Mouse (Mus musculus) forebrain, postnatal 0 days (tissue): Measurements from ENCODE around the gene Kif28. TPM values are rescaled to one million over a fixed set of nuclear protein-coding genes. Genes with fewer than 3 reads are reported as not detected.
A peak's percentile ranks its signal among the peaks of the same experiment; 100 is the strongest.

Experiments
- ATAC-seq: fragments of 200-750 bp; cut with Nextera tagmentation; 2 replicates; pipeline ENCODE4 v1.8.0; 2017; ENCODE audit warnings: mild to moderate bottlenecking, moderate library complexity
- DNase-seq: peaks from one replicate; pipeline ENCODE4 v3.0.0-alpha.2; 2015
- H3K27ac ChIP-seq: fragments of 300-500 bp; sonication (generic); 2 replicates; pipeline ENCODE4 v1.5.1; 2014; ENCODE audit warnings: low read depth, mild to moderate bottlenecking, antibody characterized with exemption, low read length, moderate library complexity, mixed read lengths
- H3K27me3 ChIP-seq: fragments of 300-500 bp; sonication (generic); 2 replicates; pipeline ENCODE4 v1.6.1; 2014; ENCODE audit warnings: mild to moderate bottlenecking, low read length, mixed read lengths; ENCODE audit not compliant: insufficient read depth
- H3K36me3 ChIP-seq: fragments of 300-500 bp; sonication (generic); 2 replicates; pipeline ENCODE4 v1.6.1; 2014; ENCODE audit warnings: mild to moderate bottlenecking, moderate library complexity; ENCODE audit not compliant: insufficient read depth
- H3K4me1 ChIP-seq: fragments of 300-500 bp; sonication (generic); 2 replicates; pipeline ENCODE4 v1.6.1; 2014; ENCODE audit warnings: antibody characterized with exemption; ENCODE audit not compliant: insufficient read depth
- H3K4me2 ChIP-seq: fragments of 300-500 bp; sonication (generic); 2 replicates; pipeline ENCODE4 v1.6.1; 2014; ENCODE audit warnings: low read depth, mild to moderate bottlenecking, moderate library complexity
- H3K4me3 ChIP-seq: fragments of 300-500 bp; sonication (generic); 2 replicates; pipeline ENCODE4 v1.5.1; 2014; ENCODE audit warnings: low read depth, low read length, mixed read lengths
- H3K9ac ChIP-seq: fragments of 300-500 bp; sonication (generic); 2 replicates; pipeline ENCODE4 v1.6.1; 2014; ENCODE audit warnings: mild to moderate bottlenecking
- H3K9me3 ChIP-seq: fragments of 300-500 bp; sonication (generic); 2 replicates; pipeline ENCODE4 v1.6.1; 2016; ENCODE audit warnings: low read length
- CTCF ChIP-seq: sonication (generic); IDR thresholded peaks from 2 replicates; pipeline ENCODE4 v1.5.1; 2016; ENCODE audit warnings: antibody characterized with exemption, control low read depth, low read depth
- WGBS: fragments of 180-500 bp; shearing (Covaris S2); extraction: QIAGEN DNeasy Blood & Tissue Kit; methylation state at CpG from one replicate; pipeline ENCODE4 v1.1.7; 2014; 5-methylcytosine and 5-hydroxymethylcytosine counted together
- polyA plus RNA-seq: library from polyadenylated mRNA; unstranded; fragments of >200 nt; fragmentation: Nextera tagmentation; extraction: Ambion mirVana; gene quantifications from 2 replicates; pipeline ENCODE4 v1.2.1, GENCODE M21; 2015
- total RNA-seq: library from RNA; depleted of rRNA; stranded (reverse); fragments of >200 nt; gene quantifications from 2 replicates; pipeline ENCODE4 v1.2.3, GENCODE M21; 2014

Gene Kif28
- total and polyA plus RNA-seq, 2 experiments from 2014 or later, result not detected

GRCm38 (mm10) chr1:179705154-179705553 is 39.9 kb downstream of the Kif28 start:
- 68% methylated on average over 6 of the region's 6 CpGs for WGBS
- Histone ChIP-seq H3K27ac (no peak overlapping the region), H3K27me3 (no peaks in the 10 kb centered on the region), H3K4me1 (no peaks in the 10 kb centered on the region), H3K36me3 (no peaks in the 10 kb centered on the region), H3K9me3 (no peaks in the 10 kb centered on the region), H3K9ac (no peak overlapping the region), H3K4me2 (no peak overlapping the region), H3K4me3 (no peak overlapping the region)
- TF ChIP-seq CTCF, result no peak
- DNase-seq (peak; percentile 21), ATAC-seq (no peak)

GRCm38 (mm10) chr1:179704150-179704549 is 40.9 kb downstream of the Kif28 start:
- WGBS, result 79% methylated on average over 3 of the region's 3 CpGs
- no peak for TF ChIP-seq CTCF
- no peak overlapping the region for H3K9ac ChIP-seq

GRCm38 (mm10) chr1:179689479-179689878 is 55.6 kb downstream of the Kif28 start:
- Histone ChIP-seq H3K9me3 (no peaks in the 10 kb centered on the region), H3K27me3 (no peaks in the 10 kb centered on the region), H3K4me2 (no peak overlapping the region), H3K27ac (no peak overlapping the region), H3K4me1 (no peaks in the 10 kb centered on the region), H3K36me3 (peaks cover 37% of the 10 kb centered on the region), H3K9ac (no peak overlapping the region), H3K4me3 (no peak overlapping the region)
- ATAC-seq, result no peak
- DNase-seq, result no peak
- TF ChIP-seq CTCF, result no peak
- 25% methylated on average over 6 of the region's 6 CpGs for WGBS

More at GRCm38 (mm10) chr1:179704150-179704549, 40.9 kb downstream of the Kif28 start:
- H3K4me1 ChIP-seq, result no peaks in the 10 kb centered on the region
- no peaks in the 10 kb centered on the region for H3K9me3 ChIP-seq
- no peak overlapping the region for H3K4me3 ChIP-seq
- H3K27ac ChIP-seq, result no peak overlapping the region
- no peaks in the 10 kb centered on the region for H3K27me3 ChIP-seq
- no peak for DNase-seq
- H3K4me2 ChIP-seq, result no peak overlapping the region
- no peak for ATAC-seq
- H3K36me3 ChIP-seq, result no peaks in the 10 kb centered on the region

GRCm38 (mm10) chr1:179688914-179689313 is 56.2 kb downstream of the Kif28 start:
- no peaks in the 10 kb centered on the region for H3K27me3 ChIP-seq
- H3K4me3 ChIP-seq, result no peak overlapping the region
- no peak overlapping the region for H3K4me2 ChIP-seq
- ATAC-seq (no peak), DNase-seq (no peak)
- H3K27ac ChIP-seq, result no peak overlapping the region
- no peaks in the 10 kb centered on the region for H3K9me3 ChIP-seq
- H3K9ac ChIP-seq, result no peak overlapping the region
- peaks cover 40% of the 10 kb centered on the region for H3K36me3 ChIP-seq
- H3K4me1 ChIP-seq, result no peaks in the 10 kb centered on the region
- no peak for TF ChIP-seq CTCF
- 68% methylated on average over 5 of the region's 5 CpGs for WGBS

GRCm38 (mm10) chr1:179688415-179688814 is 56.7 kb downstream of the Kif28 start:
- Histone ChIP-seq H3K27me3 (no peaks in the 10 kb centered on the region), H3K4me1 (no peaks in the 10 kb centered on the region), H3K9me3 (no peaks in the 10 kb centered on the region), H3K4me3 (no peak overlapping the region), H3K36me3 (peaks cover 45% of the 10 kb centered on the region), H3K27ac (no peak overlapping the region), H3K9ac (no peak overlapping the region), H3K4me2 (no peak overlapping the region)
- ATAC-seq (no peak), DNase-seq (no peak)
- 89% methylated on average over 6 of the region's 6 CpGs for WGBS
- TF ChIP-seq CTCF, result no peak

GRCm38 (mm10) chr1:179687966-179688365 is 57.1 kb downstream of the Kif28 start:
- 96% methylated on average over 3 of the region's 3 CpGs for WGBS
- Histone ChIP-seq H3K4me1 (no peaks in the 10 kb centered on the region), H3K27me3 (no peaks in the 10 kb centered on the region), H3K9ac (no peak overlapping the region), H3K4me3 (no peak overlapping the region), H3K27ac (no peak overlapping the region), H3K36me3 (peaks cover 49% of the 10 kb centered on the region), H3K4me2 (no peak overlapping the region), H3K9me3 (no peaks in the 10 kb centered on the region)
- DNase-seq (no peak), ATAC-seq (no peak)
- TF ChIP-seq CTCF, result no peak

- ATAC-seq, result no peak
- no peak for TF ChIP-seq CTCF
Measured at GRCm38 (mm10) chr1:179687305-179687704, 57.8 kb downstream of the Kif28 start.

GRCm38 (mm10) chr1:179686781-179687180 is 58.3 kb downstream of the Kif28 start:
- Histone ChIP-seq H3K9me3 (no peaks in the 10 kb centered on the region), H3K36me3 (peaks cover 58% of the 10 kb centered on the region), H3K9ac (no peak overlapping the region), H3K27me3 (no peaks in the 10 kb centered on the region), H3K27ac (no peak overlapping the region), H3K4me3 (no peak overlapping the region), H3K4me2 (no peak overlapping the region), H3K4me1 (no peaks in the 10 kb centered on the region)
- no peak for ATAC-seq
- no peak for DNase-seq
- TF ChIP-seq CTCF, result no peak
- WGBS, result 91% methylated on average over 5 of the region's 5 CpGs

More at GRCm38 (mm10) chr1:179687305-179687704, 57.8 kb downstream of the Kif28 start:
- H3K4me2 ChIP-seq, result no peak overlapping the region
- no peaks in the 10 kb centered on the region for H3K27me3 ChIP-seq
- no peak overlapping the region for H3K9ac ChIP-seq
- 83% methylated on average over 1 of the region's 1 CpGs for WGBS
- H3K9me3 ChIP-seq, result no peaks in the 10 kb centered on the region
- no peaks in the 10 kb centered on the region for H3K4me1 ChIP-seq
- H3K36me3 ChIP-seq, result peaks cover 52% of the 10 kb centered on the region
- no peak for DNase-seq
- no peak overlapping the region for H3K4me3 ChIP-seq
- no peak overlapping the region for H3K27ac ChIP-seq
